Mouse (Mus musculus): ENCODE measurements around the gene Lbhd1. TPM values are rescaled to one million over a fixed set of nuclear protein-coding genes. Genes with fewer than 3 reads are reported as not detected.

The Lbhd1 gene
- total and polyA plus RNA-seq, 3 experiments = 1.1 to 13.3 (median 5.8) TPM

Small RNAs within 50 kb of the gene (microRNA-seq; reads per million reads assigned to microRNA genes)
- gene Mir5136 = 0 to 0.22 reads per million in 2 experiments

Other genes with a start within 250 kb of the Lbhd1 start
Only the 30 nearest of the 32 such genes appear.
- gene Slc3a2, start 160.4 kb upstream of the Lbhd1 start, total RNA-seq (2021) = 100 to 1,000 TPM; 202 to 548 TPM
- gene Slc3a2, start 160.4 kb upstream of the Lbhd1 start, polyA plus RNA-seq (2012; rRNA removed) = 162 and 192 TPM in 2 replicates
- gene Wdr74, start 147.9 kb upstream of the Lbhd1 start, total RNA-seq (2021) = 10 to 100 TPM; 54.3 to 77.1 TPM
- 23.4 and 24.0 TPM in 2 replicates for gene Wdr74, start 147.9 kb upstream of the Lbhd1 start, polyA plus RNA-seq (2012; rRNA removed)
- under 1 TPM; 0.79 to 0.84 TPM for gene 1700092M07Rik, start 143.0 kb upstream of the Lbhd1 start, total RNA-seq (2021)
- gene 1700092M07Rik, start 143.0 kb upstream of the Lbhd1 start, polyA plus RNA-seq (2012; rRNA removed) = not detected in 2 replicates
- gene Stx5a, start 142.3 kb upstream of the Lbhd1 start, total RNA-seq (2021) = 10 to 100 TPM; 80.4 to 95.4 TPM
- gene Stx5a, start 142.3 kb upstream of the Lbhd1 start, polyA plus RNA-seq (2012; rRNA removed) = 67.1 and 73.5 TPM in 2 replicates
- 100 to 1,000 TPM; 102 to 165 TPM for gene Nxf1, start 126.7 kb upstream of the Lbhd1 start, total RNA-seq (2021)
- gene Nxf1, start 126.7 kb upstream of the Lbhd1 start, polyA plus RNA-seq (2012; rRNA removed) = 43.4 and 48.0 TPM in 2 replicates
- 100 to 1,000 TPM; 114 to 134 TPM for gene Tmem223, start 112.7 kb upstream of the Lbhd1 start, total RNA-seq (2021)
- 352 and 381 TPM in 2 replicates for gene Tmem223, start 112.7 kb upstream of the Lbhd1 start, polyA plus RNA-seq (2012; rRNA removed)
- 10 to 100 TPM; 60.9 to 62.7 TPM for gene Tmem179b, start 109.3 kb upstream of the Lbhd1 start, total RNA-seq (2021)
- 163 and 218 TPM in 2 replicates for gene Tmem179b, start 109.3 kb upstream of the Lbhd1 start, polyA plus RNA-seq (2012; rRNA removed)
- gene Taf6l, start 97.3 kb upstream of the Lbhd1 start, total RNA-seq (2021) = 10 to 100 TPM; 11.9 to 17.2 TPM
- 22.4 and 25.1 TPM in 2 replicates for gene Taf6l, start 97.3 kb upstream of the Lbhd1 start, polyA plus RNA-seq (2012; rRNA removed)
- 100 to 1,000 TPM in 1 of 2 experiments, 10 to 100 TPM in 1; 71.9 to 103 TPM for gene Polr2g, start 85.2 kb upstream of the Lbhd1 start, total RNA-seq (2021)
- gene Polr2g, start 85.2 kb upstream of the Lbhd1 start, polyA plus RNA-seq (2012; rRNA removed) = 24.0 and 25.9 TPM in 2 replicates
- gene Zbtb3, start 81.2 kb upstream of the Lbhd1 start, total RNA-seq (2021) = 1 to 10 TPM; 2.1 to 3.4 TPM
- gene Zbtb3, start 81.2 kb upstream of the Lbhd1 start, polyA plus RNA-seq (2012; rRNA removed) = 1.9 and 2.4 TPM in 2 replicates
- gene Ttc9c, start 64.4 kb upstream of the Lbhd1 start, total RNA-seq (2021) = 10 to 100 TPM; 28.8 to 39.3 TPM
- gene Ttc9c, start 64.4 kb upstream of the Lbhd1 start, polyA plus RNA-seq (2012; rRNA removed) = 5.4 and 7.0 TPM in 2 replicates
- gene Hnrnpul2, start 63.7 kb upstream of the Lbhd1 start, total RNA-seq (2021) = 10 to 100 TPM; 56.3 to 57.4 TPM
- 8.4 and 10.0 TPM in 2 replicates for gene Hnrnpul2, start 63.7 kb upstream of the Lbhd1 start, polyA plus RNA-seq (2012; rRNA removed)
- 10 to 100 TPM in 1 of 2 experiments, not detected in 1; 11.6 TPM for gene AC129217.1, start 54.0 kb upstream of the Lbhd1 start, total RNA-seq (2021)
- gene AC129217.1, start 54.0 kb upstream of the Lbhd1 start, polyA plus RNA-seq (2012; rRNA removed) = not detected in 2 replicates
- 100 to 1,000 TPM; 178 to 191 TPM for gene Bscl2, start 46.3 kb upstream of the Lbhd1 start, total RNA-seq (2021)
- 373 and 386 TPM in 2 replicates for gene Bscl2, start 46.3 kb upstream of the Lbhd1 start, polyA plus RNA-seq (2012; rRNA removed)
- gene Gng3, start 44.5 kb upstream of the Lbhd1 start, total RNA-seq (2021) = 1 to 10 TPM; 5.7 to 7.0 TPM
- 6.8 and 7.3 TPM in 2 replicates for gene Gng3, start 44.5 kb upstream of the Lbhd1 start, polyA plus RNA-seq (2012; rRNA removed)
- 1 to 10 TPM; 2.2 to 6.2 TPM for gene Lrrn4cl, start 33.0 kb upstream of the Lbhd1 start, total RNA-seq (2021)
- gene Lrrn4cl, start 33.0 kb upstream of the Lbhd1 start, polyA plus RNA-seq (2012; rRNA removed) = 1.2 and 1.3 TPM in 2 replicates
- gene Ubxn1, start 12.2 kb upstream of the Lbhd1 start, total RNA-seq (2021) = 100 to 1,000 TPM; 197 to 224 TPM
- 140 and 142 TPM in 2 replicates for gene Ubxn1, start 12.2 kb upstream of the Lbhd1 start, polyA plus RNA-seq (2012; rRNA removed)
- 10 to 100 TPM; 48.7 to 76.9 TPM for gene Uqcc3, start 2.8 kb upstream of the Lbhd1 start, total RNA-seq (2021)
- 16.0 and 18.1 TPM in 2 replicates for gene Uqcc3, start 2.8 kb upstream of the Lbhd1 start, polyA plus RNA-seq (2012; rRNA removed)
- not detected for gene Gm49403, start 198 bp downstream of the Lbhd1 start, total RNA-seq (2021)
- gene Gm49403, start 198 bp downstream of the Lbhd1 start, polyA plus RNA-seq (2012; rRNA removed) = not detected in 2 replicates
- 10 to 100 TPM; 46.8 to 53.6 TPM for gene 1810009A15Rik, start 5.1 kb downstream of the Lbhd1 start, total RNA-seq (2021)
- 4.3 and 5.6 TPM in 2 replicates for gene 1810009A15Rik, start 5.1 kb downstream of the Lbhd1 start, polyA plus RNA-seq (2012; rRNA removed)
- gene Gm49416, start 5.2 kb downstream of the Lbhd1 start, total RNA-seq (2021) = 1 to 10 TPM; 3.2 to 4.5 TPM
- not detected in 2 replicates for gene Gm49416, start 5.2 kb downstream of the Lbhd1 start, polyA plus RNA-seq (2012; rRNA removed)
- gene Ints5, start 9.3 kb downstream of the Lbhd1 start, total RNA-seq (2021) = 10 to 100 TPM; 21.5 to 23.7 TPM
- 23.5 and 29.6 TPM in 2 replicates for gene Ints5, start 9.3 kb downstream of the Lbhd1 start, polyA plus RNA-seq (2012; rRNA removed)
- gene Ganab, start 14.3 kb downstream of the Lbhd1 start, total RNA-seq (2021) = 100 to 1,000 TPM; 172 to 199 TPM
- 77.2 and 98.7 TPM in 2 replicates for gene Ganab, start 14.3 kb downstream of the Lbhd1 start, polyA plus RNA-seq (2012; rRNA removed)
- 10 to 100 TPM; 57.0 to 70.5 TPM for gene B3gat3, start 36.6 kb downstream of the Lbhd1 start, total RNA-seq (2021)
- gene B3gat3, start 36.6 kb downstream of the Lbhd1 start, polyA plus RNA-seq (2012; rRNA removed) = 147 and 159 TPM in 2 replicates
- 10 to 100 TPM; 37.0 to 46.9 TPM for gene Rom1, start 45.6 kb downstream of the Lbhd1 start, total RNA-seq (2021)
- gene Rom1, start 45.6 kb downstream of the Lbhd1 start, polyA plus RNA-seq (2012; rRNA removed) = 105 and 116 TPM in 2 replicates
- gene Eml3, start 45.8 kb downstream of the Lbhd1 start, total RNA-seq (2021) = 10 to 100 TPM; 39.7 to 51.0 TPM
- gene Eml3, start 45.8 kb downstream of the Lbhd1 start, polyA plus RNA-seq (2012; rRNA removed) = 70.6 and 80.7 TPM in 2 replicates
- gene Mta2, start 58.1 kb downstream of the Lbhd1 start, total RNA-seq (2021) = 10 to 100 TPM; 81.8 to 86.1 TPM
- gene Mta2, start 58.1 kb downstream of the Lbhd1 start, polyA plus RNA-seq (2012; rRNA removed) = 15.9 and 20.6 TPM in 2 replicates
- 10 to 100 TPM; 19.6 to 23.9 TPM for gene Tut1, start 70.1 kb downstream of the Lbhd1 start, total RNA-seq (2021)
- 16.3 and 22.4 TPM in 2 replicates for gene Tut1, start 70.1 kb downstream of the Lbhd1 start, polyA plus RNA-seq (2012; rRNA removed)
- gene Eef1g, start 83.3 kb downstream of the Lbhd1 start, total RNA-seq (2021) = 100 to 1,000 TPM; 331 to 355 TPM
- gene Eef1g, start 83.3 kb downstream of the Lbhd1 start, polyA plus RNA-seq (2012; rRNA removed) = 63.8 and 90.8 TPM in 2 replicates
- 100 to 1,000 TPM in 1 of 2 experiments, 10 to 100 TPM in 1; 91.1 to 152 TPM for gene Ahnak, start 105.6 kb downstream of the Lbhd1 start, total RNA-seq (2021)
- gene Ahnak, start 105.6 kb downstream of the Lbhd1 start, polyA plus RNA-seq (2012; rRNA removed) = 5.4 and 7.4 TPM in 2 replicates

Measured in adrenal gland, adult 2 months (tissue).